Mouse (Mus musculus): ENCODE results near the gene Tspan31.

- peak; percentile 93 for TF ChIP-seq CTCF (IDR thresholded peaks at IDR 0.05; ENCODE audit: borderline replicate concordance, insufficient read depth, low read depth, low read length)
- TF ChIP-seq POLR2A (IDR thresholded peaks at IDR 0.05; ENCODE audit: borderline replicate concordance, insufficient read depth, low read length): no peak
Observed at GRCm38 (mm10) chr10:127058161-127058560, 11.9 kb downstream of the Tspan31 start.

Measured in cerebellum, adult 2 months (tissue).